ENCODE assay signal across 21 mouse cellular contexts in the genomic region with DNA sequence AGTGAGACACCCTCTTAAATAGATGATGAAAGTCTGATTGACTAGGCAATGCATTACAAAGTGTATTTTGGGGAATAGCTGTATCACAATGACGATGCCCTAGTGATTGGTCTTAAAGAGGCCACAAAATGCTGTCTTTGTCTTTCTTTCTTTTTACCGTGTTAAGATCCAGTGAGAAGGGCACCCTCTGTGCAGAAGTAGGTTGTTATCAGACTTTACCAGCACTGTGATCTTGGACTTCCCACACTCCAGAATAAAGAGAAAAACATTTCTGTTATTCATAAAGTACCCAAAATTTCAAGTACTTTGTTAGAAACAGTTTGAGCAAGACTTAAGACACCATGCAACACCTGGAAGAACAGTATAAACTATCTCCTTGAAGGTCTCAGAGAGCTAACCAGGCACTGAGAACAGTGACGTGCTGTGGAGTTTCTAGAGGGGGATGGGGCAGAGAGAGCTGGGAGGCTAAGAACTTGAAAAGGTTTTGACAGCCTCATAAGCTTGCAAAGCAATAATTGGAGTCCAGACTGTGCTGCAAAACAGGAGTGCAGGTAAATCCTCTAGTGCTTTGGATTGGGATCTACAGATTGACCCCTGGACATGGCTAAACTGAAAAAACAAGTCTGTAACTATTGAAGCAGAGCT.
A peak's percentile ranks its signal among the peaks of the same experiment; 100 is the strongest.
DNase-seq lines count a peak whose midpoint lies in the region; ATAC-seq and TF ChIP-seq lines count a peak whose summit lies in the region.
"Had no signal": no experiment of that assay in that cellular context is flagged by ENCODE, and none has a peak within 500 bp of the region (broad histone marks: within the 10 kb centered on the region; RNA-seq: fewer than 3 reads in every experiment).

No protein-coding gene starts in this region.

- H3K4me1 ChIP-seq in MEL (ENCODE audit: control insufficient read depth in 1 of 2, insufficient read depth in 2 of 2, low read length in 2 of 2), result peaks cover 8 to 20% of the 10 kb centered on the region in 2 experiments
- H3K4me1 ChIP-seq: embryonic facial prominence, embryonic 10.5 days; embryonic facial prominence, embryonic 12.5 days; forebrain, embryonic 13.5 days; forebrain, embryonic 15.5 days had no signal

- no peak overlapping the region for H3K27ac ChIP-seq in MEL (ENCODE audit: control insufficient read depth, low read depth, low read length)
- H3K27ac ChIP-seq: embryonic facial prominence, embryonic 10.5 days; embryonic facial prominence, embryonic 12.5 days; forebrain, embryonic 13.5 days; forebrain, embryonic 15.5 days had no signal

- TF ChIP-seq POLR2A in MEL (IDR thresholded peaks at IDR 0.05; ENCODE audit: control insufficient read depth in 1 of 2, insufficient read depth in 1 of 2, low read depth in 1 of 2, low read length in 2 of 2, poor library complexity in 1 of 2), result no peak

- no peaks in the 10 kb centered on the region for H3K79me2 ChIP-seq in MEL (ENCODE audit: control insufficient read depth, insufficient read depth, low read length, poor library complexity)

- no peak overlapping the region for H3K9ac ChIP-seq in MEL (ENCODE audit: control insufficient read depth, low read depth, low read length, poor library complexity, severe bottlenecking)
- H3K9ac ChIP-seq: embryonic facial prominence, embryonic 12.5 days; forebrain, embryonic 13.5 days; forebrain, embryonic 15.5 days; forebrain, postnatal 0 days had no signal

- DNase-seq in MEL (ENCODE audit: low read depth, low spot score), result peak; percentile 28
- DNase-seq in c-Kit-positive CD71-positive TER-119-negative erythroid progenitor cells, embryonic 14.5 days (ENCODE audit: low read depth), result peak; percentile 31
- DNase-seq in ovary, postnatal 14 days (ENCODE audit: low spot score), result no peak
- DNase-seq in kidney, adult 18-20 months, result no peak
- DNase-seq in urinary bladder, postnatal 36 days (ENCODE audit: low spot score in 2 of 2), result no peak
- DNase-seq: adrenal gland, adult 8-10 months; adrenal gland, postnatal 14 days; adrenal gland, postnatal 36 days; cerebellum, adult 11-12 months; cerebellum, adult 2 months; cerebellum, adult 9-10 months; cerebellum, postnatal 10 days; cerebellum, postnatal 25 days; forebrain, postnatal 0 days had no signal

- peak; percentile 52 for ATAC-seq in megakaryocyte progenitor cell, adult 5-6 weeks (replicated peaks; ENCODE audit: poor library complexity)
- ATAC-seq: activated CD4-positive, CD25-positive, alpha-beta regulatory T cell, adult 4 months; forebrain, embryonic 13.5 days; forebrain, embryonic 15.5 days; forebrain, postnatal 0 days; Patski had no signal

- TF ChIP-seq CTCF in MEL (IDR thresholded peaks at IDR 0.05 in 2 of 3, conservative IDR thresholded peaks at IDR 0.05 in 1 of 3; ENCODE audit: control insufficient read depth in 1 of 3, insufficient read depth in 1 of 3, low read depth in 2 of 3, low read length in 3 of 3, poor library complexity in 1 of 3, severe bottlenecking in 1 of 3), result no peak

- peaks cover 0 to 22% of the 10 kb centered on the region in 2 experiments; a peak in 3 of 4 replicates for H3K36me3 ChIP-seq in MEL (ENCODE audit: control insufficient read depth in 1 of 2, insufficient read depth in 2 of 2, low read length in 2 of 2)
- H3K36me3 ChIP-seq: forebrain, embryonic 15.5 days had no signal

- no peaks in the 10 kb centered on the region for H3K9me3 ChIP-seq in MEL (replicated peaks; ENCODE audit: insufficient read depth, low read length)
- H3K9me3 ChIP-seq: embryonic facial prominence, embryonic 10.5 days; embryonic facial prominence, embryonic 12.5 days; forebrain, embryonic 13.5 days; forebrain, embryonic 15.5 days had no signal

- no peak for TF ChIP-seq RAD21 in MEL (IDR thresholded peaks at IDR 0.05; ENCODE audit: low read depth, low read length)

- no peak overlapping the region for H3K4me3 ChIP-seq in MEL (ENCODE audit: control insufficient read depth in 1 of 2, insufficient read depth in 1 of 2, low read depth in 2 of 2, low read length in 2 of 2)
- H3K4me3 ChIP-seq: embryonic facial prominence, embryonic 10.5 days; embryonic facial prominence, embryonic 12.5 days; forebrain, embryonic 13.5 days; forebrain, embryonic 15.5 days had no signal

- TF ChIP-seq EP300 in MEL (IDR thresholded peaks at IDR 0.05; ENCODE audit: low read depth in 1 of 2, low read length in 2 of 2), result peak; percentile 49 to 58; a peak in 2 of 4 replicates

- H3K27me3 ChIP-seq in MEL (ENCODE audit: control insufficient read depth in 1 of 2, insufficient read depth in 2 of 2, low read length in 2 of 2), result no peaks in the 10 kb centered on the region
- H3K27me3 ChIP-seq: embryonic facial prominence, embryonic 12.5 days; forebrain, embryonic 13.5 days; forebrain, embryonic 15.5 days; Patski had no signal

TF ChIP-seq in MEL, 35 proteins besides CTCF, POLR2A, EP300 and RAD21:
- peak; percentile 34; the same call in 1 of the 2 replicates for TF ChIP-seq TCF12 (IDR thresholded peaks at IDR 0.05; ENCODE audit: low read depth, low read length)
- TF ChIP-seq GATA1 (IDR thresholded peaks at IDR 0.05; ENCODE audit: low read depth, low read length), result no peak

Comparison
In these comparisons a context has a peak if more than half of its experiments do, and no peak if none do; other contexts are left out.
1. DNase-seq: peak in MEL (single experiment) and c-Kit-positive CD71-positive TER-119-negative erythroid progenitor cells, embryonic 14.5 days (single experiment); none in ovary, postnatal 14 days (single experiment), kidney, adult 18-20 months (single experiment) and urinary bladder, postnatal 36 days (0 of 2).